Mouse (Mus musculus) common myeloid progenitor, adult 5-6 weeks (primary cell): ENCODE data around the gene Dnah11. TPM values are rescaled to one million over a fixed set of nuclear protein-coding genes. Genes with fewer than 3 reads are reported as not detected.
"Not testable (repeated sequence)": the region's sequence is repeated elsewhere in the genome, so short reads cannot be mapped to it uniquely, and the experiment has no call there.

ENCODE experiments used
- ATAC-seq: replicated peaks from 2 replicates; pipeline ENCODE4 v1.8.0; 2016; ENCODE audit warnings: low read depth, mild to moderate bottlenecking, moderate TSS enrichment, inconsistent platforms; ENCODE audit not compliant: poor library complexity, severe bottlenecking
- total RNA-seq: library from RNA; stranded (forward); fragments of 200-1000, 187-1606 nt; gene quantifications from 2 replicates; pipeline ENCODE4 v1.2.3, GENCODE M21; 2017

Gene Dnah11
- total RNA-seq, 1 experiment from 2014 or later: 0.32 TPM

DNA sequence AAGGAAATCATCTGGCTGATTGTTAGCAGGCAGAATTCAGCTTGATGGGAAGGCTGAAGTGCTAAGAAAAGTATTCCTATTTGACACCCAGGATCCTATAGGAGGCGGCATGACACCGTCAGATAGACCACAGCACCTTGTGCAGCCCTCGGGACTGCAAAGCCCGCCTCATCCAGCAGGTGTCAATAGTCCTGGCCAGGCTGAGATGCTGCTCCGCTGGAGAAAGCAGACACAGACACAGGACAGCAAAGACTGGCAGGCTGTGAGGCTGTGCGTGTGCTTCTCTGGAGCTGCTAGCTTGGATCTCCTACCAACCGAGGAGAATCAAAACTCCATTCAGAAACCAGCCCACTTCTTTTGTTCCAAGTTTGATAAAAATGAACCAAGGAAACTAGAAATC, 205.3 kb downstream of the Dnah11 start:
- peak; percentile 96 for ATAC-seq

DNA sequence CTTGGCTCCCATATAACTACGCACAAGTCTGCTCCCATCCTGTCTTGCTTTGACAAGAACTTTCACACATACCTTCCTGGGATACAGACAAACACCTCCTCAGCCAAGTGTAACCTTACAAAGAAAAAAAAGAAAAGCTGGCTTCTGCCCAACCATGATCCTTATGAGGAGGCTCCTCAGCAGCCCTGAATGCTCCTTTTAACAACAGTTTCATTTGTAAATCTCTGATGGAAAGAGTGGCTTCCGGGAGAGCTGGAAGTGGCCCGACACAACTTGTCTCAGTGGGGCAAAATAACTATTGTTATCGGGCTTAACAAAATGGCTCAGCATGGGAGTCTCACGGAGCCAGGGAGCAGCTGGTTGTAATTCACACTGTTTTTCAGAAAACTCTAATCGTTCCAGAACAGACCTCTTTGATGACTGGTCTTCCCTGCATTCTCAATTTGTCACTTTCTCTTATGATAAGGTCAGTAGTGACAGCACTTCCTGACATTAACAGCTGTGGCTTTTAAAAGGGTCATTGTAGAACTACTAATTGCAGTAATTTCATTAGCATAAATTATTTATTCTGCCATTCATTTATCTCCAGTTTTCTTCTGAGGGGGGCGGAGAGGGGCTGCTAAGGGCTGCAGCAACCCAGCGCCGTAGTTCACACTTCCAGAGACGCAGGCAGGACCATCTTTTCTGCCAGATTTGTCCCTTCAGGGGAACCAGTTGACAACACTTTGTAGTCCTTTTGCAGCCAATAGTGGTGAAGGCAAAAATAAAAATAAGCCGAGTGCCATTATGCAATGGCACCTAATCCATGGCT, 209.6 kb downstream of the Dnah11 start:
- 0 out of 2 replicates have a peak, but pooled peaks have one; percentile 16 for ATAC-seq

DNA sequence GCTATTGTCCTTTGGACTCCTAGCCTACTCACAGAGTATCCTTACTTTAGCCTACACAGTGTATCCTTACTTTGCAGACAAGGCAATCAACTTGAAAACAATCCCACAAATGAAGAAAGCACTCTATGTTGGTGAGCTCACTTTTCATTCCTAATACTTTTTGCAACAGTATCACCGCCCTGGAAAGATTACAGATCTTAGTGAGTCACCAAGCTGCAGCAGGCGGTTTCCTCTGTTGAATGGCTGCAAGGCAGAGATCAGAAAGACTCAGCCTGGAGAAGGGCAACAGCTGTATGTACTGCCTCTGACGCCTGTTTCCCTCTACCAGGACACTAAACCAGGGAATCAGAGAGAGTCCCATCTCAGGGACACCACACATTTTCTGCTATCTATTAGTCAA, 218.5 kb downstream of the Dnah11 start:
- no peak for ATAC-seq

DNA sequence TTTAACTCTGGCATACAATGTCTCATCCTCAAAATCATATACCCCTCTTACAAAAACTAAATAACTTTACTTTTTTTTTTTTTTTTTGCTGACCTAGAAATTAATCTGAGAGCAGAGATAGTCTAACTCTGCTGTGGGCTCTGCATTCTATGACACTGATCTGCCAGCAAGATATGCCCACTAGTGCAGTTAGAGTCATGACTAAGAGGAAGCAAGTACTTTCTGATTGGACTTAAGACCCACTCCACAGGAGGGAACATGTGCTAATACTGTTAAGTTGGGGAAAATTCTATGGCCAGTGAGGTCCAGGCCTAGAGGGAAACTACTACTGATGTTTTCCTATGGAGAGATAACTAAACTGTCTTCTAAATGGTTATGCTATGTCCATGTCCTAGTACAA, 225.1 kb downstream of the Dnah11 start:
- ATAC-seq: peak; percentile 60; the same call in 1 of the 2 replicates

DNA sequence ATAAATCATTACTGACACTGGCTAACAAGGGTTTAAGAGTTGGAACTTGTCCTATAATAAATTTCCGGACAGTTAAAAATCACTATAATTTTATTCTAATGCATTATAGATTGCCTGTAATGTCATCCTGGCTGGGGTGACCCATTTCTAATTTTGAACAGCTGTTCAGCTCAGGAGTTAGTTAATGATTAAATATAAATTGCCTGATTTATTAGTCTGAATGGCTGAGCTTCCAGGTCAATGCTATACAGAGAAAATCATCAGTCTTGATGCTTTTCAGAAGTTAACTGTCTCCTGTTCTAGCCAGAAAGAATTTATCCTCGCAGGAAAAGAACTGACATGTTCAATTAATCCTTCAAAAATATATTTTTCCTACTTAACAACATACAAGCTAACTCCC, 236.1 kb downstream of the Dnah11 start:
- no peak for ATAC-seq

DNA sequence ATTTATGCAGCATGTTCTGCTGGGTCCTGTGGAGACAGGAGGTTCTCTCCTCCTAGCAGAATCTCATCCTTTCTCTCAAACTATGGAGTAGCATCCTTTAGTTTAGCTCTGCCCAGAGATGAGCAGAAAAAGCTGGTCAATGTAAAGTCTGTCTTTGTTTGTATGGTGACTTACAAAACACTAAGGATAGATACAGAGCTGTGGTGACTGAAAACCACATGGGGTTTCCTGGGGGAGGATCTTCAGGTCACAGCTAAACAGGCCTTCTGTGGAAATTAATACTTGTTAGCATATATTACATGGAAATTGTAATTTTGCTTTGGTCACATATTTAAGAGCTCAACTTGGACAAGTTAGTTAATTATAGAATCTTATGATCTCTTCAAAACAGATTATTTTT, 239.6 kb downstream of the Dnah11 start:
- ATAC-seq: peak; percentile 87

DNA sequence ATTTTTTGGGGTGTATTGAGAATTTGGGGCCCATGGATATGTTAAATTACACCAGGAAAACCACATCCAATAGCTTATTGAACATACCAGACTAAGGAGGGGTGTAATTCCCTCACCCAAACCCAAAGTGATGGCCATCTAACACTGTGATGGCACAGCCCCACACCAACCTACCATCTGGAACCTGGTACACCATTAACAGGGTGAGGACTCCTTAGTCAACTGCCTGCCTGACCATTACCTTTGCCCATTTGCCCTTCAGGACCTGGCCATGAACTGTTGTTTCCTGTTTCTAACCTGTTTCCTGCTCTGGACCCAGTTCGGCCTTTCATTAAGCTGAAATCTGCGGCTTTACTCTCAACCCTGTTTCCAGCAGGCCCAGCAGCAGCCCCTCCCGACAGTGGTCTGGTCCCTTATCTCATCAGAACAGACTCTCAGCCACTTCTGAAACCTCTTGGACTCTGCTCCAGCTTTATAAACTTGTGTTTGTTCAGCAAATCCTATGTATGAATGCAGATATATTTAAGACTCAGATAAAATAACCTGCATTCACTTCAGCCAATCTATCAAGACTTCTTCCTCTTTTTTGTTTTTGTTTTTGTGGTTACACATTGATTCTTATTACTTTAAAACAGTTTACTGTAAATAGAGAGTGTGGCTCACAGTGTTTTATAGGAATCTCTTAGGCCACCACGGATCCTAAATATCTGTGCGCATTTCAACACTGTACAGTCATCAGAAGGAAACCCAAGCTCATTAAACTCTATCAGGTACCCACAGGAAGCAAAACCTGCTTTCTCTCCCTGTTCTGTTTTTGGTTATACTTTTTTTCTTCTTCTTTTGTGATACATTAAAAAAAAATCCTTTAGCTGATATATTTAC, 251.8 kb downstream of the Dnah11 start:
- ATAC-seq: peak; percentile 95

DNA sequence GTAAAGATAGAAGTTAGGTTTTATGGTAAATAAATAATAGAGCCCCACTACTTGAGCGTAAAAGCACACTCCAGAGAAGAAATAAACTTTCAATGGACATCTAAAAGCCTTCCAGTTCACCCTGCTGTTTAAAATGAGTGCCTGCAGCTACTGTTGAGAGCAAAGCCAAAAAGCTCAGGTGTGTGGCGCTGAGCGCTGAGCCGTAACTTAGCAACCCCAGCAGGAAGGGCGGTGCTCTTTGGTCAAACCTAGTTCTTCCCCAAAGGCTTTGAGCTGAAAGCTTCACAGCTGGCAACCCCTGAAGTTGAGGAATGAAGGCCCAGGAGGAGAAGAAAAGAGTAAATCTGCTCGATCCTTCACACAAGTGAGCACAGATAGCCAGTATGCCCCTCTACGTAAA, 256.9 kb downstream of the Dnah11 start:
- ATAC-seq: no peak

DNA sequence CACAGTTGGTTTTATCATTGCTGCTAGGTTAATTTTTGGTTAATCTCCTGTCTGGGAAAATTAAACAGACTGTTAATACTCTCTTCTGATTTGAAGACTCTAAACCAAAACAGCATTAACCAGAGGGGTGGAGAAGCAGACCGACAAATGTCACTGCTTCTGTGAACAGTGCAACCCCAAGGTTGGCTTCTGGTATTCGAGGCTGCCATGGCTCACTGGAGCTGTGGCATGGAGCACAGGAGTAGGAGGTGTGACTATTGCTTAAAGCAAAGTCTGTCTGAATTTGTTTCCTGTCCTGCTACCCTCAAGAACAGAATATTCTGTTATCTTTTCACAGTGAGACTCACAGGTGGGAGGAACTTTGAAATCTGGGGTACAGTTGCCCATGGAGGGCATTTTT, 260.6 kb downstream of the Dnah11 start:
- no peak for ATAC-seq

DNA sequence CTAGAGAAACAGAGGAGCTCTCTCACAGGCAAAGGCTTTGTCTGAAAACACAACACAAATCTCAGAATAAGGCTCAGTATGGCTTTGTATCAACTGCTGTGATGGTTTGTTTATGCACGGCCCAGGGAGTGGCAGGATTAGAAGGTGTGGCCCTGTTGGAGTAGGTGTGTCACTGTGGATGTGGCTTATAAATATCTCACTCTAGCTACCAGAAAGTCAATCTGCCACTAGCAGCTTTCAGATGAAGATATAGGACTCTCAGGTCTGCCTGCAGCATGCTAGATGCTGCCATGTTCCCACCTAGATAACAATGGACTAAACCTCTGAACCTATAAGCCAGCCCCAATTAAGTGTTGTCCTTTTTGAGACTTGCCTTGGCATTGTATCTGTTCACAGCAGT, 266.8 kb downstream of the Dnah11 start:
- ATAC-seq: no peak

DNA sequence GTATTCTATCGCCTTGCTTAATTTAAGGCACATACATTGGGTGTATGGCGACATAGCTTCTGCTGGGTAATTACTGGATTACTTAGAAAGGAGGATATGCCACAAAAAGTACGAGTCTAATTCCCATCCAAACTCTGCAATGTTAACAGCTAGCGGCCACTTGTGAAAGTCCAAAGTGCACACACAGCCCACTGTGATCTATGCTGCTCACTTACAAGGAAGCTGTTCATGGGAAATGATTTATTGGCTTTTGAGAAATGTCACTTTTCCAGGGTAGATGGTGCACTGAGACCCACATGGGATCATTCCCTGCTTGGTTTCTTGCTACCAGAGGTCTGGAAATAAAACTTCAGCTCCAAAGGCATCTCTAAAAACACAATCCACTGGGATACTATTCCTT, 269.1 kb downstream of the Dnah11 start:
- no peak for ATAC-seq

DNA sequence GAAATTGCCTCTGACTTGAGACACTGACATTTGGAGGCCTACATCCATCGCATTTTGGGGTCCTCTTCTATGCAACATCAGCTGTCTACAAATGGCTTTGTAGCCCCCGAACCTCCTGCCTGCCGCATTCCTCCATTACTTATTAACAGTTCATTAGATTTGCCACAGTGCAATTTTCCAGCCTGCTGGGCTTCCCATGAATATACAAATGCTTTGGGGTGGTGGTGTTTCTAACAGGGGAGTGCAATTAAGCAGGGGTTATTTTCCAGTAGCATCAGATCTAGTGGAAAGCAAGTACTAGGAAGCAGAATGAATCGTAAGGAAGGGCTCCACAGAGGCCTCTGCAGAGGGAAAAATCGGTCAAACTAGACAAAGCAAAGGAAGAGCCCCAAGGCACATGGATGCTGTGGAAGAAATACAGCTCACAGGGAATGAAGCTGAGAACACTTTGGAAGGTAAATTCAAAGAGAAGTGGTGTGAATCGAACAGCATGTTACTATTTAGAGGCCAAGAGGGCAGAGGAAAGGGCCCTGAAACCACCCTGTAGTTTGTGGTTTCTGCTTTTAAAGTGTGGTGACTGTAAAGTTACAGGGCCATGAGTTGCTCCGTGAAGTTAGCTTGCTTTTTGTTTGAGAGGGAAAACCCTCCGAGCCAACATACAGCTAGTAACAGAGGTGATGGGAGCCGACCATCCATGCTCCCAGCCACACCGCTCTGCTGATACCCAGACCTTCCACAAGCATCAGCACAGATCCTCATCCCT, 282.8 kb downstream of the Dnah11 start:
- peak; percentile 47 for ATAC-seq

DNA sequence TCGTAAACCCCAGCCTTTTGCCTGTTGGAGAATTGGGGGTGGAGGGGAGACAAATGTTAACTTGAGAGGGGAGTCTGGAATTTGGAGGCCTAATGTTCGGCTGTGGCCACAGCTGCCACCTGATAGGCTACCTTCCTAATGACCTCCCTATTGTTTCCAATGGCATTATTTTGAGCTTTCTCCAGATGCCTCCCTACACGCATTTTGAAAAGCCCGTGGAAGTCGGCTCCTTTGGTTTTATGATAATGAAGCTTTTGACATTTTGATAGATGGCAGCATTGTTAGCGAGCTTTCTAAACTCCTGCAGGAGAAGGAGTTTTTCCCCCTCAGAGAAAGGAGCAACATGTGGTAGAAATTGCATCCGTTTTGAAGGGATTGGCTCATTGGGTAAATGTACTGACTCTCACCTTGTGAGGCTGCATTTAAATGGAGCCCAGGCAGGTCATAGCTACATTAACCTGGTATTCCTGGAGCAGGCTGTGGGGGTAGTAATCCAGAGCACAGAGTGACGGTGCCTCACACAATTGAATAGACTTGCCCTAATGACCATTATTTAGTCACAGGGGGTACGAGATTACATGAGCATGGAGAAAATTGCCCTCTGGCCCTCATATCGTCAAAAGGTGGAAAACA, 284.1 kb downstream of the Dnah11 start:
- ATAC-seq: no peak

DNA sequence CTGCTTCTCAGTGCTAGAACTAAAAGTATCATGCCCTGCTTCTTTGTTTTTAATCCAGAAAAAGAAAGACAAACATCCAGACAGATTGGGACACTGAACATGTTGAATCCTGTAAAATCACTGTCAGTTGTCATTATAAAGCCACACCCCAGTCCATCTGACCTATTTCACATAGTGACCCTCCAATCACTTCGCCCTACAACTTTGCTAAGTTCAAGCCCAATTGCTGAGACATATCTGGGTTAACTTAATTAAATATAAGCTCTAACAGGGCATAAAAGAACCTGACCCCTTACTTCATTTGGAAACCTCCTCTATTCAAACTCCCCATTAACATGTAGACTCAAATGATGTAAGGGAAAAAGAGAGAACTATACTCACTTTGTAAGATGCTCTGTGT, 287.4 kb downstream of the Dnah11 start:
- no peak for ATAC-seq

DNA sequence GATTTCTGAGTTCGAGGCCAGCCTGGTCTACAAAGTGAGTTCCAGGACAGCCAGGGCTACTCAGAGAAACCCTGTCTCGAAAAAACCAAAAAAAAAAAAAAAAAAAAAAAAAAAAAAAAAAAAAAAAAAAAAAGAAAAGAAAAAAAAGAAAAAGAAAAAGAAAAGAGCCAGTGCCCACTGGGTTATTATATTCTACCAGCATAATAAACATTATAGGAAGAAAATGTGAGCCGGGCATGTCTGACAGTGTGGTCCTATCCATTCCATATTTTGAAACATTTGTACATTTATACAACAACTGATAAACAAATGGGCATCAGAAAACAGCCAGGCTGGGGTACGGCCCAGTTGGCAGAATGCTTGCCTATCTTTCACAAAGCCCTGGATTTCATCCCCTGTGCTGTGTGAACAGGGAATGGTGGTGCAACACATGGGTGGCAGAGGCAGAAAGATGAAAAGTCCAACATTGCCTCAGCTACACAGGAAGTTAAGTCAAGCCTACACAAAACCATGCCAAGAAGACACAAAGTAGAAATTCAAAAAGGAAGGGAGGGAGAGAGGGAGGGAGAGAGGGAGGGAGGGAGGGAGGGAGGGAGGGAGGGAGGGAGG, 293.5 kb downstream of the Dnah11 start:
- ATAC-seq: not testable (repeated sequence)

DNA sequence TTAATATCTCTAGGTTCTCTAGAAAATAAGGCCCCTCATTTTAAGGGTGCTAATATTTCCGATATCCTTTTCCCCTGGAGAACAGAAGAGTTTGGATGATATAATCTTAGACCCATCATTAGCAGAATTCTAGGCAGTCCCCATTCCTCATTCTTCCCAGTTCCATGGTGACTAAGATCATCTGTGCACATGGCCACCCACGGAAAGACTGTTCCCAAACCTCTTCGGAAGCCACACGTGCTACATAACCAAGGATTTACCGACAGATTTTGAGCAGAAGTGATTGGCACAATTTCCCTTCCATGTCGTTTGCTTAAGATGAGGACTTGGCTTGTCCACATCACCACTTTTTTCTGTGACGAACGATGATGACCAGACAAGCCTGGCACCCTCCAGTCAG, 295.2 kb downstream of the Dnah11 start:
- ATAC-seq: no peak

DNA sequence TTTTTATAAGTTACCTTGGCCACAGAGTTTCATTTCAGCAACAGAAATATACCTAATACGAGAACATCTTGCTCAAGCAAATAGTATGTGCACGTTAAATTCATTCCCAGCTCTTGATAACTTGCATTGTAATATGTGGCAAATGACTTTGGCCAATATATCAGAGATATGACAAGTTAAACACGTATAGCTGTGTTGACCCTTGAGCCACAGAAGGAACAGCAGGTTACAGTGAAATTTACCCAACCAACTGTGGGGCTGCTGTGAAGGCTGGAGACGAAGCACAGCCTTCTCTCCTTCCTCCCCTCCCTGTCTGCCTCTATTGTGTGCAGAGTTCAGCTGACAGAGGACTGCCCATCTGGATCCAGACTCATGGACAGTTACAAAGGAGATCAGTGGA, 297.5 kb downstream of the Dnah11 start:
- not testable (repeated sequence) for ATAC-seq

DNA sequence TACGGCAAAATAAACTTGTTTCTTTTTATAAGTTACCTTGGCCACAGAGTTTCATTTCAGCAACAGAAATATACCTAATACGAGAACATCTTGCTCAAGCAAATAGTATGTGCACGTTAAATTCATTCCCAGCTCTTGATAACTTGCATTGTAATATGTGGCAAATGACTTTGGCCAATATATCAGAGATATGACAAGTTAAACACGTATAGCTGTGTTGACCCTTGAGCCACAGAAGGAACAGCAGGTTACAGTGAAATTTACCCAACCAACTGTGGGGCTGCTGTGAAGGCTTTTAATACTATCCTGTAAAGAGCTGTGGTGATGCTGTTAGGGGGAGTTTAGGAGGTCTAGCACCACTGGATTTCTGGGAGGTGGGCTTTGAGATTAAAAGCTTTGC, 298.0 kb downstream of the Dnah11 start:
- not testable (repeated sequence) for ATAC-seq

DNA sequence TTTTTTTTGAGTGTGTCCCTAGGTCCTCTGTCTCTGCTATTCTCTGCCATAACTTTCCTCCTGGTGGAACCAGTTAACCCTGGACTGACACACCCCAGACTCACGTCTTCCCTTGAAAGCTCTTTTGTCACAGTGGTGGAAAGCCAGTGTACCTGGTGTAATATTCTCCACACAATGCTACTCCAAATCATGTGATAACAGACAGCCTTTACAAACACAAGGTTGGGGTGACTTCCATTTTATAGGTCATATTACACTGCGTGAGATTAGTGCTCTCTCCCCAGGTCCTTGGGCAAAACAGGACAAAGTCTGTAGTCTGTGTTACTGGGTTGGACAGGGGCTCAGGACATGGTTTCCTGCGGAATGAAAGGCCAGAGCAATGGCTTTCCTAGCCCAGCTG, 311.4 kb downstream of the Dnah11 start:
- no peak for ATAC-seq

DNA sequence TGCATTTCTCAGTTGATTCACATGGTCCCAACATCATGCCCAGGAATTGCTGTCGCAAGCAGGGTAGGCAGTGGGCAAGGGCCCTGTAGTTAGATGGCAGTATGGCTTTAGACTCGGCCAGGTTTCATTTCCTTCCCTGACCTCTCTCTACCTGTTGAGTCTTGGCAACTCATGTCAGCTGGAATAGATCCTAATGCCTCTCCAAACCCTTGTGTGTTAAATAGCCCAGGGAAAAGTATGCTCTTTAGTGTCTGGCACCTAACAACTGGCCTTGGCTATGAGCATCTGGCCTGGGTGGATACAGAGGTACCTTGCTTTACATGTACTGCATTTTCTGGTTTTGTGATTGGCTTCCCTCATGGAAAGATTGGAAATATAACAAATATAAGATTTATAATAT, 314.2 kb downstream of the Dnah11 start:
- ATAC-seq: no peak
